8 mouse cellular contexts compared by ENCODE assay signal in the genomic region with DNA sequence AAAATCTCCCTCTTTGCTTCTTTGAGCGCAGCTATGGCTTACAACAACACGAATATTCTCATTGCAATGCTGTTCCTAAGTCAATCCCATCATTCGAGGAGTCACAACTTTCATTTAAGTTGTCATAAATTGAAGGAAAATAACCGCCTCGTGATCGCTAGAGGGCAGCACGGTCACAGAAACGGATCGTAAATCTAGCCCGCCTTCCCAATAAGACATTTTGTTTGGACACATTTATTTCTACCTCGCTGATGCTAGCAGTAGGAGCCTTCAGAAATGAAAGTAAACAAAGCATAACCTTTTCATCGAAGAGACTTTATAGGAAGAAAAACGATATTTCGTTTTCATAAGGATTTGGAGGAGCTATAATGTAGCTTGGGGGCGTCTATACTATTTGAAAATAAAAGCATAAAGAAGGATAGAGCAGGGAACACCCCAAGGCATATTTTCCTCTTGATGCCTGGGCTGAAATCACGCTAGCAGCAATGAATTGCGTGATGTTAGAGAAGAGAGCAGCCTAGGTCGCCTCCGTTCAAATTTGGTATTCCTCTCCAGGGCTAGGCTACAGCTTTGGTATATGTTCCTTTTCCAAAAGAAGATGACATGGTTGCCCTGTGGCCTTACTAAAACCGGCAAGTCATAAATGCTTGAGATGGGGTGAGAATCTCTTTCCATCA. TPM values are rescaled to one million over a fixed set of nuclear protein-coding genes. Genes with fewer than 3 reads are reported as not detected.
DNase-seq lines count a peak whose midpoint lies in the region; ATAC-seq and TF ChIP-seq lines count a peak whose summit lies in the region.

No protein-coding gene starts in this region.

- no peaks in the 10 kb centered on the region for H3K36me3 ChIP-seq in kidney, embryonic 15.5 days
- no peaks in the 10 kb centered on the region for H3K36me3 ChIP-seq in liver, adult 2 months (ENCODE audit: control insufficient read depth, insufficient read depth, low read length)
- no peaks in the 10 kb centered on the region for H3K36me3 ChIP-seq in myocyte (ENCODE audit: control insufficient read depth, insufficient read depth)

- no peaks in the 10 kb centered on the region for H3K4me1 ChIP-seq in cortical plate, adult 2 months (ENCODE audit: control insufficient read depth, insufficient read depth, low read length)
- H3K4me1 ChIP-seq in kidney, embryonic 15.5 days, result no peaks in the 10 kb centered on the region
- no peaks in the 10 kb centered on the region for H3K4me1 ChIP-seq in liver, adult 2 months (ENCODE audit: control insufficient read depth, insufficient read depth, low read length)

- no peak for ATAC-seq in kidney, embryonic 15.5 days (replicated peaks; ENCODE audit: low FRiP score)

- no peak overlapping the region for H3K27ac ChIP-seq in cortical plate, adult 2 months (ENCODE audit: insufficient read depth, low read length)
- no peak overlapping the region for H3K27ac ChIP-seq in kidney, embryonic 15.5 days
- no peak overlapping the region for H3K27ac ChIP-seq in liver, adult 2 months (replicated peaks; ENCODE audit: insufficient read depth, low read depth, low read length)

- peak overlapping the region; percentile 42 for H3K4me2 ChIP-seq in kidney, embryonic 15.5 days
- peak overlapping the region; percentile 57 for H3K4me2 ChIP-seq in myocyte (ENCODE audit: low read depth)

- H3K79me2 ChIP-seq in liver, adult 2 months (ENCODE audit: control insufficient read depth, insufficient read depth, low read length), result no peaks in the 10 kb centered on the region
- no peaks in the 10 kb centered on the region for H3K79me2 ChIP-seq in myocyte (ENCODE audit: control insufficient read depth, insufficient read depth)

- WGBS in kidney, embryonic 15.5 days, result 26% methylated on average over 20 of the region's 20 CpGs
- WGBS in liver, adult 2 months, result 33% methylated on average over 20 of the region's 20 CpGs

- no peaks in the 10 kb centered on the region for H3K9me3 ChIP-seq in kidney, embryonic 15.5 days (replicated peaks)

- H3K9ac ChIP-seq in kidney, embryonic 15.5 days, result no peak overlapping the region
- no peak overlapping the region for H3K9ac ChIP-seq in liver, adult 2 months (ENCODE audit: low read depth, low read length)

- intact Hi-C loops in gastrocnemius, postnatal 14 days (cut with DNase I; ENCODE audit: low total_unique reads), result no loop called here

- peak; percentile 87 for TF ChIP-seq CTCF in cortical plate, adult 2 months (IDR thresholded peaks at IDR 0.05; ENCODE audit: extremely low read depth, insufficient read depth, low read length)
- peak; percentile 61 for TF ChIP-seq CTCF in liver, adult 2 months (IDR thresholded peaks at IDR 0.05; ENCODE audit: low read depth, low read length)

- H3K27me3 ChIP-seq in kidney, embryonic 15.5 days, result no peaks in the 10 kb centered on the region
- H3K27me3 ChIP-seq in liver, adult 2 months (ENCODE audit: control insufficient read depth, insufficient read depth, low read length), result no peaks in the 10 kb centered on the region
- H3K27me3 ChIP-seq in myocyte (ENCODE audit: control insufficient read depth, insufficient read depth, insufficient read length), result no peaks in the 10 kb centered on the region

- no peak overlapping the region for H3ac ChIP-seq in myocyte (ENCODE audit: control insufficient read depth, insufficient read length)

- no peak overlapping the region for H3K4me3 ChIP-seq in cortical plate, adult 2 months (ENCODE audit: insufficient read depth, low read length)
- peak overlapping the region; percentile 22 for H3K4me3 ChIP-seq in kidney, embryonic 15.5 days (replicated peaks)
- no peak overlapping the region for H3K4me3 ChIP-seq in liver, adult 2 months (ENCODE audit: insufficient read depth, low read depth, low read length)
- H3K4me3 ChIP-seq in myocyte, result no peak overlapping the region

- peak; percentile 61 to 63 for DNase-seq in B cell, adult 2 months
- DNase-seq in T-cell, adult 2 months (ENCODE audit: low spot score), result peak; percentile 17
- DNase-seq in gastrocnemius, postnatal 14 days, result peak; percentile 16
- DNase-seq in liver, adult 2 months (ENCODE audit: extremely low read depth, low read depth, low spot score), result peak; percentile 33
- DNase-seq in thymus, postnatal 0 days (ENCODE audit: low spot score), result peak; percentile 32

- no peak for TF ChIP-seq POLR2A in cortical plate, adult 2 months (IDR thresholded peaks at IDR 0.05; ENCODE audit: extremely low read depth, insufficient read depth, low read length)
- no peak for TF ChIP-seq POLR2A in liver, adult 2 months (IDR thresholded peaks at IDR 0.05; ENCODE audit: extremely low read depth, insufficient read depth, low read length)
- no peak for TF ChIP-seq POLR2A in myocyte (IDR thresholded peaks at IDR 0.05; ENCODE audit: insufficient read length, low read depth)

TF ChIP-seq in myocyte, 11 proteins besides CTCF, POLR2A, EP300 and RAD21:
- TF ChIP-seq MYOG (IDR thresholded peaks at IDR 0.05; ENCODE audit: control insufficient read depth in 1 of 3, insufficient read depth in 1 of 3, insufficient read length in 2 of 3, low read depth in 2 of 3) (no peak), SRF (IDR thresholded peaks at IDR 0.05; ENCODE audit: control insufficient read depth, insufficient read length, low read depth) (no peak), TCF3 (IDR thresholded peaks at IDR 0.05; ENCODE audit: insufficient read length, low read depth) (no peak), MAX (IDR thresholded peaks at IDR 0.05; ENCODE audit: low read depth) (no peak), POLR2AphosphoS2 (IDR thresholded peaks at IDR 0.05; ENCODE audit: insufficient read length, low read depth) (no peak), TCF12 (IDR thresholded peaks at IDR 0.05; ENCODE audit: insufficient read depth, poor library complexity, severe bottlenecking) (no peak), CEBPB (IDR thresholded peaks at IDR 0.05; ENCODE audit: insufficient read depth, poor library complexity, severe bottlenecking) (no peak), REST (IDR thresholded peaks at IDR 0.05; ENCODE audit: insufficient read depth, insufficient read length) (no peak), MYOD1 (IDR thresholded peaks at IDR 0.05; ENCODE audit: control insufficient read depth in 1 of 3, insufficient read length in 2 of 3, low read depth in 2 of 3) (no peak), USF1 (IDR thresholded peaks at IDR 0.05; ENCODE audit: low read depth) (no peak), E2F4 (IDR thresholded peaks at IDR 0.05; ENCODE audit: insufficient read depth) (no peak)

RNA-seq across cellular contexts. Expression of a gene that starts 39.6 kb away (rescaled TPM):
- polyA plus RNA-seq in cortical plate, adult 2 months (2012; rRNA removed), result not detected in 2 replicates
- not detected for total RNA-seq in gastrocnemius, postnatal 14 days (2021)
- polyA plus RNA-seq in kidney, embryonic 15.5 days (2015; fragmentation: Nextera tagmentation; extraction: Ambion mirVana), result not detected in 2 replicates
- not detected in 2 replicates for total RNA-seq in liver, adult 2 months (2014; rRNA removed)
- polyA plus RNA-seq in liver, adult 2 months (2012; rRNA removed), result not detected in 2 replicates
- polyA plus RNA-seq in myocyte (2012; fragmentation: generic; extraction: Trizol), result not detected
- not detected in 2 replicates for polyA plus RNA-seq in thymus, postnatal 0 days (2015; fragmentation: Nextera tagmentation; extraction: Ambion mirVana)

RNA-seq across cellular contexts. Expression of a gene that starts 39.7 kb away (rescaled TPM):
- polyA plus RNA-seq in cortical plate, adult 2 months (2012; rRNA removed), result 21.5 and 22.9 TPM in 2 replicates
- 1 to 10 TPM; 5.5 to 5.9 TPM for total RNA-seq in gastrocnemius, postnatal 14 days (2021)
- 8.5 and 11.6 TPM in 2 replicates for polyA plus RNA-seq in kidney, embryonic 15.5 days (2015; fragmentation: Nextera tagmentation; extraction: Ambion mirVana)
- total RNA-seq in liver, adult 2 months (2014; rRNA removed), result 10.3 and 11.0 TPM in 2 replicates
- 8.3 and 10.8 TPM in 2 replicates for polyA plus RNA-seq in liver, adult 2 months (2012; rRNA removed)
- 9.5 TPM for polyA plus RNA-seq in myocyte (2012; fragmentation: generic; extraction: Trizol)
- 9.0 and 10.0 TPM in 2 replicates for polyA plus RNA-seq in thymus, postnatal 0 days (2015; fragmentation: Nextera tagmentation; extraction: Ambion mirVana)
